Mouse (Mus musculus): ENCODE measurements at regions not wholly inside any gene's neighbourhood (a gene's known extent, or its start where the extent isn't known, plus 50 kb on each side); places are given as distances from the start of the nearest gene placed in this dataset.

GRCm38 (mm10) chr3:31464260-31464659 lies 154.1 kb upstream of the Slc7a14 start:
- no peak for TF ChIP-seq EP300 (IDR thresholded peaks at IDR 0.05; ENCODE audit: low read depth)
- TF ChIP-seq CTCF (IDR thresholded peaks at IDR 0.05; ENCODE audit: low read depth): no peak

All from heart, postnatal 0 days (tissue).